Mouse (Mus musculus) lung, postnatal 0 days (tissue): ENCODE results near the gene Ndufv1.

Experiments
- CTCF ChIP-seq: IDR thresholded peaks from 2 replicates; pipeline ENCODE4 v1.5.1; 2016; ENCODE audit warnings: antibody characterized with exemption, mild to moderate bottlenecking
- EP300 ChIP-seq: IDR thresholded peaks from 2 replicates; pipeline ENCODE4 v1.6.1; 2016; ENCODE audit warnings: antibody characterized with exemption, mild to moderate bottlenecking, control low read depth

DNA sequence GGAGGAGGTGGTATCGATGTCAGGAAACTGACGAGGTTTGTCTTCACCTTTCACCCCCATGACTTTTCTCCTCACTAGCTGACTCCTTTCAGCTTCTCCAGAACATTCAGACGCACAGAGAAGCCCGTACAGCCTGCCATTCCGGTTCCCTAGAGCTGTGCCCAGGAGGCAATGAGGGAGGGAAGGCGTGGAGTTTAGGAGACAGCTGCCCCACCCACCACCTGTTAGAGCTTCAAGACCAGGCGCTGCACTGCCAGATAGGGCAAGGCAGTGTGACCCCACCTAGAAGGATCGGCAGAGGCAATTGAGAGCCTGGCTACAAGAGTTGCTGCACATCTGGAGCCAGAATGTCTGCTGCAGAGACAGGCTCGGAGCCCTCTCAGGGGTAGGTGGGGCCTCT is 40.4 kb downstream of the Ndufv1 start, which contains the start of gene Aldh3b2:
- TF ChIP-seq CTCF (no peak), EP300 (no peak)
